Mouse (Mus musculus): ENCODE data around the gene Grap2. TPM values are rescaled to one million over a fixed set of nuclear protein-coding genes. Genes with fewer than 3 reads are reported as not detected.

Gene Grap2
- polyA plus RNA-seq, 1 experiment from 2014 or later: 0.84 TPM

- Histone ChIP-seq H3K36me3 (ENCODE audit: control insufficient read depth, insufficient read depth, low read length) (no peaks in the 10 kb centered on the region), H3K4me1 (ENCODE audit: control insufficient read depth, insufficient read depth, low read length) (no peaks in the 10 kb centered on the region), H3K4me3 (ENCODE audit: low read length) (no peak overlapping the region), H3K27me3 (ENCODE audit: control insufficient read depth, insufficient read depth, low read length) (no peaks in the 10 kb centered on the region), H3K9ac (ENCODE audit: low read depth, low read length) (no peak overlapping the region), H3K4me2 (replicated peaks; ENCODE audit: low read depth, low read length) (no peak overlapping the region), H3K27ac (ENCODE audit: low read depth, low read length) (no peak overlapping the region), H3K9me3 (ENCODE audit: control insufficient read depth, low read length) (no peaks in the 10 kb centered on the region)
- no peak for ATAC-seq (ENCODE audit: low FRiP score, low TSS enrichment)
- WGBS: 81% methylated on average over 3 of the region's 3 CpGs
Observed at GRCm38 (mm10) chr15:80607970-80608369, 35.6 kb downstream of the Grap2 start.

DNA sequence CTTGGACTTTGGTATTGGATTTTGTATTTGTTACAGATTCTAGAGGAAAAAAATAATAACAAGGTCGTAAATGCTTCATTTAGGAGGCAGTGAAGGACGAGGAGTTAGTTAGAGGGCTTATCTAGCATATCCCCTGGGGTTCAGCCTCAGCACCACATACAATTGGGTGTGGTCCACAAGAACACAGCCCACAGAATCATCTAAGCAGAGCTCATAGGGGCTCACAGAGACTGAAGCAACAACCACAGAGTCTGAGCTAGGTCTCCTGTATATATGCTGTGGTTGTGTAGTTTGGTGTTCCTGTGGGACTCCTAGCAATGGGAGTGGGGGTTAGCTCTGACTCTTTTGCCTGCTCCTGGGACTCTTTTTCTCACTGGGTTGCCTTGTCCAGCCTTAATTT, 37.9 kb downstream of the Grap2 start:
- no peak for ATAC-seq (ENCODE audit: low FRiP score, low TSS enrichment)
- no peaks in the 10 kb centered on the region; the same call in 1 of the 2 replicates for H3K27me3 ChIP-seq (ENCODE audit: control insufficient read depth, insufficient read depth, low read length)
- no peak overlapping the region for H3K4me2 ChIP-seq (replicated peaks; ENCODE audit: low read depth, low read length)
- H3K4me1 ChIP-seq (ENCODE audit: control insufficient read depth, insufficient read depth, low read length): peaks cover 7% of the 10 kb centered on the region
- no peaks in the 10 kb centered on the region for H3K36me3 ChIP-seq (ENCODE audit: control insufficient read depth, insufficient read depth, low read length)
- no peaks in the 10 kb centered on the region for H3K9me3 ChIP-seq (ENCODE audit: control insufficient read depth, low read length)
- H3K9ac ChIP-seq (ENCODE audit: low read depth, low read length): no peak overlapping the region
- H3K4me3 ChIP-seq (ENCODE audit: low read length): no peak overlapping the region
- WGBS: 61% methylated on average over 2 of the region's 2 CpGs
- no peak overlapping the region for H3K27ac ChIP-seq (ENCODE audit: low read depth, low read length)

- Histone ChIP-seq H3K9me3 (ENCODE audit: control insufficient read depth, low read length) (no peaks in the 10 kb centered on the region), H3K4me2 (replicated peaks; ENCODE audit: low read depth, low read length) (no peak overlapping the region), H3K4me3 (ENCODE audit: low read length) (no peak overlapping the region), H3K4me1 (ENCODE audit: control insufficient read depth, insufficient read depth, low read length) (peaks cover 10% of the 10 kb centered on the region), H3K36me3 (ENCODE audit: control insufficient read depth, insufficient read depth, low read length) (no peaks in the 10 kb centered on the region), H3K27ac (ENCODE audit: low read depth, low read length) (no peak overlapping the region), H3K9ac (ENCODE audit: low read depth, low read length) (no peak overlapping the region), H3K27me3 (ENCODE audit: control insufficient read depth, insufficient read depth, low read length) (peaks cover 6% of the 10 kb centered on the region)
- no peak for ATAC-seq (ENCODE audit: low FRiP score, low TSS enrichment)
- WGBS: 72% methylated on average over 5 of the region's 5 CpGs
Observed at GRCm38 (mm10) chr15:80611478-80611877, 39.1 kb downstream of the Grap2 start.

GRCm38 (mm10) chr15:80613904-80614303, 41.5 kb downstream of the Grap2 start:
- Histone ChIP-seq H3K27me3 (ENCODE audit: control insufficient read depth, insufficient read depth, low read length) (peaks cover 8% of the 10 kb centered on the region), H3K27ac (ENCODE audit: low read depth, low read length) (no peak overlapping the region), H3K9ac (ENCODE audit: low read depth, low read length) (no peak overlapping the region), H3K36me3 (ENCODE audit: control insufficient read depth, insufficient read depth, low read length) (no peaks in the 10 kb centered on the region), H3K9me3 (ENCODE audit: control insufficient read depth, low read length) (no peaks in the 10 kb centered on the region), H3K4me1 (ENCODE audit: control insufficient read depth, insufficient read depth, low read length) (peaks cover 10% of the 10 kb centered on the region), H3K4me3 (ENCODE audit: low read length) (no peak overlapping the region), H3K4me2 (replicated peaks; ENCODE audit: low read depth, low read length) (no peak overlapping the region)
- no peak for ATAC-seq (ENCODE audit: low FRiP score, low TSS enrichment)
- WGBS: 22% methylated on average over 5 of the region's 5 CpGs

DNA sequence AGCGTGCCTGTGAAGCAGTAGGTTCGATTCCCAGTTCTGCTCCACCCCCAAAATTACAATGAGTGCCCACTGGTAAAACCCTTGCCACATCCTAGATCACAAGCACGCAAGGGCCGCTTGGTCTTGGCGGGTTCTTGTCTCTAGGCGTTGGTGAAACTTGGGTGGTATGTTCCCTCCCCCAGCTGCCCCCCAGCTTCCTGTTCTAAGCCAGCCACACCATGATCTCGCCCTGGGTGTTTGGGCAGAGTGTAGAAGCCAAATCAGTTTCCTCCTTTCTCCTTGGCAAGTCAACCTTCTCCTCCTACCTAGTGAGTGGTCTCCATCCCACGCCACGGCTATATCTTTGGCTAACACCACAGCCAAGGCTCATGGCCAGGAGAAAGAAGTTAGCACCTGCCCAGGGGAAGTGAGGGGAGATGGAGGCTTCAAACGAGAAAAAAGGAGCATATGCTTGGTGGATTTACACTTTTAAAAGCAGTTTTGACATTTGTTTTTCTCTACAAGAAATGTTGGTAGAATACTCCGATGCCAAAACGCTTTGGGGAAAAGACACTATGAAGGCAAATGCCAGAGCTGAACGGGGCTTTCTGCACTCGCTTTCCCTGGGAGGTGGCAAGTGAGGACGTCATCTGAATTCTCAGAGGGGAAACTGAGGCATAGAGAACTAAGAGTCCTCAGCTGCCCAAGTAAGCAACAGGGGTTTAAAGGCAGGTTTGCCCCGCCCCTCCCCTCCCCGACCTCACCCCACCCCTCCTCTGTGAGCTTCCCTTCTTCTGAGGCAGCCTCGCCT, 42.3 kb downstream of the Grap2 start:
- 69% methylated on average over 17 of the region's 18 CpGs for WGBS
- no peak overlapping the region for H3K27ac ChIP-seq (ENCODE audit: low read depth, low read length)
- H3K9me3 ChIP-seq (ENCODE audit: control insufficient read depth, low read length): no peaks in the 10 kb centered on the region
- H3K4me3 ChIP-seq (ENCODE audit: low read length): no peak overlapping the region
- ATAC-seq (ENCODE audit: low FRiP score, low TSS enrichment): no peak
- H3K27me3 ChIP-seq (ENCODE audit: control insufficient read depth, insufficient read depth, low read length): peaks cover 8% of the 10 kb centered on the region
- H3K9ac ChIP-seq (ENCODE audit: low read depth, low read length): no peak overlapping the region
- no peak overlapping the region for H3K4me2 ChIP-seq (replicated peaks; ENCODE audit: low read depth, low read length)
- H3K4me1 ChIP-seq (ENCODE audit: control insufficient read depth, insufficient read depth, low read length): peaks cover 10% of the 10 kb centered on the region
- H3K36me3 ChIP-seq (ENCODE audit: control insufficient read depth, insufficient read depth, low read length): no peaks in the 10 kb centered on the region

- Histone ChIP-seq H3K4me1 (ENCODE audit: control insufficient read depth, insufficient read depth, low read length) (peaks cover 10% of the 10 kb centered on the region), H3K9ac (ENCODE audit: low read depth, low read length) (no peak overlapping the region), H3K9me3 (ENCODE audit: control insufficient read depth, low read length) (no peaks in the 10 kb centered on the region), H3K4me2 (replicated peaks; ENCODE audit: low read depth, low read length) (no peak overlapping the region), H3K36me3 (ENCODE audit: control insufficient read depth, insufficient read depth, low read length) (no peaks in the 10 kb centered on the region), H3K27ac (ENCODE audit: low read depth, low read length) (no peak overlapping the region), H3K27me3 (ENCODE audit: control insufficient read depth, insufficient read depth, low read length) (peaks cover 8% of the 10 kb centered on the region), H3K4me3 (ENCODE audit: low read length) (no peak overlapping the region)
- ATAC-seq (ENCODE audit: low FRiP score, low TSS enrichment): no peak
- WGBS: 42% methylated on average over 2 of the region's 2 CpGs
Observed at GRCm38 (mm10) chr15:80615290-80615570, 42.8 kb downstream of the Grap2 start.

GRCm38 (mm10) chr15:80615636-80616383, 43.4 kb downstream of the Grap2 start:
- Histone ChIP-seq H3K9ac (ENCODE audit: low read depth, low read length) (no peak overlapping the region), H3K4me3 (ENCODE audit: low read length) (no peak overlapping the region), H3K27me3 (ENCODE audit: control insufficient read depth, insufficient read depth, low read length) (peaks cover 8% of the 10 kb centered on the region), H3K9me3 (ENCODE audit: control insufficient read depth, low read length) (no peaks in the 10 kb centered on the region), H3K4me2 (replicated peaks; ENCODE audit: low read depth, low read length) (no peak overlapping the region), H3K27ac (ENCODE audit: low read depth, low read length) (no peak overlapping the region), H3K36me3 (ENCODE audit: control insufficient read depth, insufficient read depth, low read length) (no peaks in the 10 kb centered on the region), H3K4me1 (ENCODE audit: control insufficient read depth, insufficient read depth, low read length) (peaks cover 10% of the 10 kb centered on the region)
- 6% methylated on average over 17 of the region's 17 CpGs for WGBS
- no peak for ATAC-seq (ENCODE audit: low FRiP score, low TSS enrichment)

GRCm38 (mm10) chr15:80617839-80618238, 45.4 kb downstream of the Grap2 start:
- Histone ChIP-seq H3K4me1 (ENCODE audit: control insufficient read depth, insufficient read depth, low read length) (peaks cover 18% of the 10 kb centered on the region), H3K9me3 (ENCODE audit: control insufficient read depth, low read length) (no peaks in the 10 kb centered on the region), H3K4me3 (ENCODE audit: low read length) (no peak overlapping the region), H3K9ac (ENCODE audit: low read depth, low read length) (no peak overlapping the region), H3K27me3 (ENCODE audit: control insufficient read depth, insufficient read depth, low read length) (peaks cover 8% of the 10 kb centered on the region), H3K4me2 (replicated peaks; ENCODE audit: low read depth, low read length) (no peak overlapping the region), H3K27ac (ENCODE audit: low read depth, low read length) (no peak overlapping the region), H3K36me3 (ENCODE audit: control insufficient read depth, insufficient read depth, low read length) (no peaks in the 10 kb centered on the region)
- no peak for ATAC-seq (ENCODE audit: low FRiP score, low TSS enrichment)
- WGBS: 70% methylated on average over 2 of the region's 2 CpGs

- Histone ChIP-seq H3K9ac (ENCODE audit: low read depth, low read length) (no peak overlapping the region), H3K27ac (ENCODE audit: low read depth, low read length) (no peak overlapping the region), H3K9me3 (ENCODE audit: control insufficient read depth, low read length) (no peaks in the 10 kb centered on the region), H3K4me3 (ENCODE audit: low read length) (no peak overlapping the region), H3K4me2 (replicated peaks; ENCODE audit: low read depth, low read length) (no peak overlapping the region), H3K36me3 (ENCODE audit: control insufficient read depth, insufficient read depth, low read length) (no peaks in the 10 kb centered on the region), H3K4me1 (ENCODE audit: control insufficient read depth, insufficient read depth, low read length) (peaks cover 11% of the 10 kb centered on the region; the same call in 1 of the 2 replicates), H3K27me3 (ENCODE audit: control insufficient read depth, insufficient read depth, low read length) (peaks cover 8% of the 10 kb centered on the region)
- no peak for ATAC-seq (ENCODE audit: low FRiP score, low TSS enrichment)
- WGBS: 83% methylated on average over 5 of the region's 5 CpGs
Observed at GRCm38 (mm10) chr15:80619166-80619565, 46.8 kb downstream of the Grap2 start.

All from kidney, embryonic 14.5 days (tissue).